Mouse (Mus musculus) MEL (cell line): Measurements from ENCODE around the gene Prf1. TPM values are rescaled to one million over a fixed set of nuclear protein-coding genes. Genes with fewer than 3 reads are reported as not detected.

ENCODE experiments used
- DNase-seq: peaks from one replicate; pipeline ENCODE4 v3.0.0; 2011; ENCODE audit warnings: low read depth, low spot score
- H3K27ac ChIP-seq: 2 replicates; pipeline ENCODE4 v1.5.1; 2012; ENCODE audit warnings: low read depth, mild to moderate bottlenecking, control low read depth, low read length, moderate library complexity; ENCODE audit not compliant: control insufficient read depth
- H3K27me3 ChIP-seq, 2 experiments: fragments of 150-350 bp in 1 of 2; sonication (generic) in 1 of 2; 2 replicates each; pipeline ENCODE4 v1.6.1; 2012; ENCODE audit warnings: low read length in 2 of 2, mild to moderate bottlenecking in 2 of 2, improper control_type of control experiment in 1 of 2, moderate library complexity in 1 of 2; ENCODE audit not compliant: insufficient read depth in 2 of 2, control insufficient read depth in 1 of 2
- H3K36me3 ChIP-seq, 2 experiments: 2 replicates each; pipeline ENCODE4 v1.6.1; 2012 to 2014; ENCODE audit warnings: low read length in 2 of 2, improper control_type of control experiment in 1 of 2, inconsistent platforms in 1 of 2, mild to moderate bottlenecking in 1 of 2; ENCODE audit not compliant: insufficient read depth in 2 of 2, control insufficient read depth in 1 of 2
- H3K4me1 ChIP-seq, 2 experiments: fragments of 150-350 bp in 1 of 2; sonication (generic) in 1 of 2; 2 replicates each; pipeline ENCODE4 v1.6.1; 2012; ENCODE audit warnings: low read length in 2 of 2, improper control_type of control experiment in 1 of 2, mild to moderate bottlenecking in 1 of 2; ENCODE audit not compliant: insufficient read depth in 2 of 2, control insufficient read depth in 1 of 2
- H3K4me3 ChIP-seq, 2 experiments: fragments of 150-350 bp in 1 of 2; sonication (generic) in 1 of 2; 2 replicates each; pipeline ENCODE4 v1.5.1; 2012; ENCODE audit warnings: low read depth in 2 of 2, low read length in 2 of 2, mild to moderate bottlenecking in 2 of 2, moderate library complexity in 2 of 2, control low read depth in 1 of 2, improper control_type of control experiment in 1 of 2; ENCODE audit not compliant: control insufficient read depth in 1 of 2, insufficient read depth in 1 of 2
- H3K79me2 ChIP-seq: 2 replicates; pipeline ENCODE4 v1.6.1; 2012; ENCODE audit warnings: mild to moderate bottlenecking, low read length, moderate library complexity; ENCODE audit not compliant: control insufficient read depth, poor library complexity, insufficient read depth
- H3K9ac ChIP-seq: 2 replicates; pipeline ENCODE4 v1.6.1; 2012; ENCODE audit warnings: low read depth, mild to moderate bottlenecking, control low read depth, low read length, moderate library complexity; ENCODE audit not compliant: control insufficient read depth, poor library complexity, severe bottlenecking
- H3K9me3 ChIP-seq: fragments of 150-350 bp; sonication (generic); replicated peaks from 2 replicates; pipeline ENCODE4 v1.6.1; 2012; ENCODE audit warnings: mild to moderate bottlenecking, low read length, improper control_type of control experiment, moderate library complexity; ENCODE audit not compliant: insufficient read depth
- BHLHE40 ChIP-seq: IDR thresholded peaks from 2 replicates; pipeline ENCODE4 v1.6.1; 2012; ENCODE audit warnings: low read depth, mild to moderate bottlenecking, inconsistent platforms, low read length, improper control_type of control experiment, borderline replicate concordance
- E2F4 ChIP-seq: IDR thresholded peaks from 2 replicates; pipeline ENCODE4 v1.6.1; 2011; ENCODE audit warnings: low read depth, low read length, improper control_type of control experiment, borderline replicate concordance
- ELF1 ChIP-seq: IDR thresholded peaks from 2 replicates; pipeline ENCODE4 v1.6.1; 2014; ENCODE audit warnings: low read depth, mild to moderate bottlenecking, inconsistent platforms, low read length, improper control_type of control experiment, moderate library complexity
- ETS1 ChIP-seq: IDR thresholded peaks from 2 replicates; pipeline ENCODE4 v1.6.1; 2012; ENCODE audit warnings: low read depth, mild to moderate bottlenecking, inconsistent platforms, low read length, improper control_type of control experiment, moderate library complexity
- GABPA ChIP-seq: IDR thresholded peaks from 2 replicates; pipeline ENCODE4 v1.6.1; 2012; ENCODE audit warnings: low read depth, mild to moderate bottlenecking, inconsistent platforms, low read length, improper control_type of control experiment, moderate library complexity
- GATA1 ChIP-seq: IDR thresholded peaks from 2 replicates; pipeline ENCODE4 v1.6.1; 2011; ENCODE audit warnings: low read depth, low read length, improper control_type of control experiment
- HCFC1 ChIP-seq: IDR thresholded peaks from 2 replicates; pipeline ENCODE4 v1.6.1; 2012; ENCODE audit warnings: low read depth, mild to moderate bottlenecking, inconsistent platforms, low read length, improper control_type of control experiment, moderate library complexity
- MAX ChIP-seq: IDR thresholded peaks from 2 replicates; pipeline ENCODE4 v1.6.1; 2011; ENCODE audit warnings: low read length, improper control_type of control experiment
- MAZ ChIP-seq: IDR thresholded peaks from 2 replicates; pipeline ENCODE4 v1.6.1; 2012; ENCODE audit warnings: low read depth, mild to moderate bottlenecking, inconsistent platforms, low read length, improper control_type of control experiment
- NELFE ChIP-seq: IDR thresholded peaks from 2 replicates; pipeline ENCODE4 v1.6.1; 2011; ENCODE audit warnings: low read depth, low read length, improper control_type of control experiment
- NRF1 ChIP-seq: IDR thresholded peaks from 2 replicates; pipeline ENCODE4 v1.6.1; 2014; ENCODE audit warnings: low read depth, mild to moderate bottlenecking, inconsistent platforms, low read length, improper control_type of control experiment, moderate library complexity; ENCODE audit not compliant: poor library complexity, insufficient read depth, severe bottlenecking
- POLR2A ChIP-seq, 2 experiments: IDR thresholded peaks; 2 replicates each; pipeline ENCODE4 v1.6.1; 2011 to 2012; ENCODE audit warnings: low read length in 2 of 2, mild to moderate bottlenecking in 2 of 2, control low read depth in 1 of 2, improper control_type of control experiment in 1 of 2, low read depth in 1 of 2, moderate library complexity in 1 of 2; ENCODE audit not compliant: control insufficient read depth in 1 of 2, insufficient read depth in 1 of 2, poor library complexity in 1 of 2
- RCOR1 ChIP-seq: IDR thresholded peaks from 2 replicates; pipeline ENCODE4 v1.6.1; 2012; ENCODE audit warnings: low read depth, mild to moderate bottlenecking, inconsistent platforms, low read length, improper control_type of control experiment
- SIN3A ChIP-seq: IDR thresholded peaks from 2 replicates; pipeline ENCODE4 v1.6.1; 2012; ENCODE audit warnings: low read length, improper control_type of control experiment, inconsistent platforms
- TAL1 ChIP-seq: IDR thresholded peaks from 2 replicates; pipeline ENCODE4 v1.6.1; 2012; ENCODE audit warnings: mild to moderate bottlenecking, inconsistent platforms, low read length, moderate library complexity, mixed read lengths
- USF2 ChIP-seq, 2 experiments: IDR thresholded peaks; 2 replicates each; pipeline ENCODE4 v1.6.1; 2011 to 2012; ENCODE audit warnings: improper control_type of control experiment in 2 of 2, low read length in 2 of 2, borderline replicate concordance in 1 of 2, inconsistent platforms in 1 of 2, low read depth in 1 of 2, mild to moderate bottlenecking in 1 of 2; ENCODE audit not compliant: insufficient read depth in 1 of 2
- ZMIZ1 ChIP-seq: IDR thresholded peaks from 2 replicates; pipeline ENCODE4 v1.6.1; 2012; ENCODE audit warnings: low read depth, mild to moderate bottlenecking, inconsistent platforms, low read length, improper control_type of control experiment, moderate library complexity
- ZNF384 ChIP-seq: IDR thresholded peaks from 2 replicates; pipeline ENCODE4 v1.6.1; 2012; ENCODE audit warnings: low read depth, mild to moderate bottlenecking, inconsistent platforms, low read length, improper control_type of control experiment
- polyA plus RNA-seq, 2 experiments: library from polyadenylated mRNA; stranded (reverse) in 1 of 2; unstranded in 1 of 2; fragments of >175 nt in 1 of 2; fragments of >200 nt in 1 of 2; gene quantifications; 2 replicates each; pipeline versions ENCODE4 v1.2.1 to v1.2.4; 2012; ENCODE audit warnings: low replicate concordance in 2 of 2, low read depth in 1 of 2; ENCODE audit not compliant: insufficient read length in 2 of 2, insufficient read depth in 1 of 2, missing spikeins in 1 of 2
- total RNA-seq: library from RNA; depleted of rRNA; stranded (reverse); fragments of 300-350 nt; gene quantifications from 2 replicates; pipeline ENCODE4 v1.2.3, GENCODE M21; 2012

The Prf1 gene
- total and polyA plus RNA-seq, 3 experiments, result 0.04 TPM; not detected in 2

GRCm38 (mm10) chr10:61261229-61262156 is 36.1 kb upstream of the Prf1 start:
- DNase-seq, result no peak
- H3K4me1 ChIP-seq, result no peaks in the 10 kb centered on the region
- no peaks in the 10 kb centered on the region; a peak in 1 of 4 replicates for H3K27me3 ChIP-seq
- no peaks in the 10 kb centered on the region for H3K36me3 ChIP-seq
- no peaks in the 10 kb centered on the region for H3K9me3 ChIP-seq
- TF ChIP-seq E2F4 (no peak), ZMIZ1 (no peak)
- no peak overlapping the region for H3K27ac ChIP-seq
- H3K9ac ChIP-seq, result no peak overlapping the region
- no peak overlapping the region for H3K4me3 ChIP-seq
- no peaks in the 10 kb centered on the region for H3K79me2 ChIP-seq

- H3K4me3 ChIP-seq, result no peak overlapping the region
- no peaks in the 10 kb centered on the region for H3K79me2 ChIP-seq
- H3K27me3 ChIP-seq, result no peaks in the 10 kb centered on the region; a peak in 1 of 4 replicates
- H3K27ac ChIP-seq, result no peak overlapping the region
- H3K36me3 ChIP-seq, result no peaks in the 10 kb centered on the region
- TF ChIP-seq BHLHE40, result no peak
- TF ChIP-seq GATA1, result no peak
- H3K9me3 ChIP-seq, result no peaks in the 10 kb centered on the region
- DNase-seq, result no peak
- H3K4me1 ChIP-seq, result no peaks in the 10 kb centered on the region
- H3K9ac ChIP-seq, result no peak overlapping the region
Measured at GRCm38 (mm10) chr10:61263606-61264005, 34.0 kb upstream of the Prf1 start.

- Histone ChIP-seq H3K9me3 (no peaks in the 10 kb centered on the region), H3K27ac (no peak overlapping the region), H3K27me3 (no peaks in the 10 kb centered on the region; a peak in 1 of 4 replicates)
- TF ChIP-seq SIN3A, result no peak
- TF ChIP-seq GABPA, result no peak
- TF ChIP-seq USF2 (IDR thresholded peaks at IDR 0.05; ENCODE audit: borderline replicate concordance in 1 of 2, insufficient read depth in 1 of 2, low read depth in 1 of 2, low read length in 2 of 2), result no peak
- no peak for TF ChIP-seq ELF1
- TF ChIP-seq HCFC1, result no peak
- no peak for TF ChIP-seq POLR2A (IDR thresholded peaks at IDR 0.05; ENCODE audit: control insufficient read depth in 1 of 2, insufficient read depth in 1 of 2, low read depth in 1 of 2, low read length in 2 of 2, poor library complexity in 1 of 2)
- no peak for TF ChIP-seq TAL1
- no peak for TF ChIP-seq ETS1
- no peak for TF ChIP-seq RCOR1
- TF ChIP-seq NELFE, result no peak
- no peak for TF ChIP-seq ZNF384
- TF ChIP-seq MAX, result no peak
- no peak for TF ChIP-seq NRF1
- no peak for TF ChIP-seq MAZ
- TF ChIP-seq, all 39 proteins: peak for 0
- H3K79me2 ChIP-seq, result no peaks in the 10 kb centered on the region
- H3K4me3 ChIP-seq, result no peak overlapping the region
- no peaks in the 10 kb centered on the region for H3K36me3 ChIP-seq
- H3K4me1 ChIP-seq, result no peaks in the 10 kb centered on the region
- H3K9ac ChIP-seq, result no peak overlapping the region
- no peak for DNase-seq
Measured at GRCm38 (mm10) chr10:61267378-61267777, 30.3 kb upstream of the Prf1 start.
